Mouse (Mus musculus) MN1 (cell line): ENCODE data around the gene Hadha.
A peak's percentile ranks its signal among the peaks of the same experiment; 100 is the strongest.

Source experiments
- DNase-seq: peaks from one replicate; pipeline ENCODE4 v3.0.0-alpha.2; 2016; ENCODE audit warnings: low spot score

Gene Hadha

DNA sequence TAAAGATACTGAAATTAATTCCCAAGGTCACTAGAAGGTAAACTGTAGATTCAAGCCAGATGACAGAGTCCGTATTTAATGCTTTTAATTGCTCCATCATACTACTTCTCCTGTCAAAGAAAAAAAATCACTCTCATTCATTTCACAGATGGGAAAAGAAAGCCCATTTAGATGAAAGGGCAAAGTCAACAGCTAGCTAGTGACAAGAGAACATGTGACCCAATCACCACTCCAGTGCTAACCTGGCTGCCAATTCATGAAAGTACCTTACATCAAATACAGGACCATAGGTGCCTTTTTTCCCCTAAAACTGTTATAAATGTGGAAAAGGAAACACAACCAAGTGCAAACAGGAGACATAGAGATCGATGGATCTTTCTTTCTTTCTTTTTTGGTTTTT, 1.7 kb downstream of the Hadha start:
- DNase-seq: no peak

DNA sequence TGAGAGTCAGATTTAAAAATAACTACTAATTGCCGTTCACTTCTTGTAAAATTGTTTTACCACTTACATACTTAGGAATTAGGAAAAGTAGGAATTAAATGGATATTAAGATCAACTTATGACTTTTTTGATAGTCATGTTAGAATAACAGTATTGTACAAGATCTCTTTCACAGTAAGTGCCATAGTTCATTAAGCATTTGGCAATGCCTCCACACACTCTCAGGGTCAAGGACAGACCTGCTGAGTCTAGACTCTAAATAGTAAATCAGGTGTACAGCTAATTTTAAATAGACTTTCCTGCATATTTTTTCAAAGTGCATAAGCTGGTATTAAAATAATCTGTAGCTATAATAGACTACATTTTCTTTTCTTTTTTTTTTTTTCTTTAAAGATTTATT, 2.5 kb downstream of the Hadha start:
- no peak for DNase-seq

- no peak for DNase-seq
Observed at GRCm38 (mm10) chr5:30152007-30152406, 3.0 kb downstream of the Hadha start.

DNA sequence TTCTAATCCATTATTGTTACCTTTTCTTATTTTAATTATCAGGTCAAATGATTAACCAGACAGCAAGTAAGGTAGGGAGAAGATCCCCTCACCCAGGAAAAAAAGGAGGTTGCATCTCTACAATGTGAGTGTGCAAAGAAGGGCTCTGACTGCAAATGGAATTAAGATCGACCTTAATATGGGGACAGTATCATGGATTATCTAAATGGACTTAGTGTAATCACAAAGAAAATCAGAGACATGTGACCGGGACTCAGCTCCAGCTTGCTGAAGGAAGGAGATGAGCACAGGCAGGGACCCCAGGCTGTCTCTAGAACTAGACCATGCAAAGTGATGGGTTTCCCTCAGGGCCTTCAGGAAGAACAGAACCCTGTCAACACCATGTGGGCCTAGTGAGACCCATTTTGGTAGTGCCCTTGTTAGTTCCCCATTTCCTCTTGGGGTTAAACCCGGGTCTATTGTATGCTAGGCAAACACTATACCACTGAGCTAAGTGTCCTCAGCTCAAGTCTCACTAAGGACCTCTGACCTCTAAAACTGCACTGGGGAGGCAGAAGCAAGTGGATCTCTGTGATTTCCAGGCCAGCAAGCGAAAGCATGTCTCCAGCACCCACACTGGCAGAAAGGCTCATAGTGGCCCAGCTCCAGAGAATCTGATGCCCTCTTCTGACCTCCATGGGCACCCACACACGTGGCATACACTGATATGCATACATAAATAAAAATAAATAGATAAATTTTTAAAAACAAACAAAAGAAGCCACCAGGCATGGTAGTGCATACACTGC, 6.6 kb downstream of the Hadha start:
- DNase-seq: no peak

- no peak for DNase-seq
Observed at GRCm38 (mm10) chr5:30146526-30146925, 8.4 kb downstream of the Hadha start.

DNA sequence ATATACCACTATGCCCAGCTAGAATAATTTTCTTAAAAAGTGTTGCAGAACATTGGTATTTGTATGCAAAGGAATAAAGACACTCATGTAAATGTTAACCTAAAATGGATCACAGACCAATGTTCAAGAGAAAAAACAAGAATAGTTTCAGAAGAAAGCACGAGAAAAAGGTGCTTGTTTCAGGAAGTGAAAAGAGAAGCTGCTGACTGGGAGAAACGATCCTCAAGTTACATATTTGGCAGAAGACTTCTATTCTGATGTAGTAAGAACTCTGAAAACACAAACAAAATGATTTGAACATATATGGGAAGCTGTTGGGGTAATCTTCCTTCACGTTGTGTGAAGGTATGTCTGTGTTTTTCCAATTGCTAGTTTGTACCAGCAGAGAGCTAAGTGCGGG, 16.8 kb downstream of the Hadha start:
- DNase-seq: no peak

GRCm38 (mm10) chr5:30137271-30137670, 17.7 kb downstream of the Hadha start:
- no peak for DNase-seq

DNA sequence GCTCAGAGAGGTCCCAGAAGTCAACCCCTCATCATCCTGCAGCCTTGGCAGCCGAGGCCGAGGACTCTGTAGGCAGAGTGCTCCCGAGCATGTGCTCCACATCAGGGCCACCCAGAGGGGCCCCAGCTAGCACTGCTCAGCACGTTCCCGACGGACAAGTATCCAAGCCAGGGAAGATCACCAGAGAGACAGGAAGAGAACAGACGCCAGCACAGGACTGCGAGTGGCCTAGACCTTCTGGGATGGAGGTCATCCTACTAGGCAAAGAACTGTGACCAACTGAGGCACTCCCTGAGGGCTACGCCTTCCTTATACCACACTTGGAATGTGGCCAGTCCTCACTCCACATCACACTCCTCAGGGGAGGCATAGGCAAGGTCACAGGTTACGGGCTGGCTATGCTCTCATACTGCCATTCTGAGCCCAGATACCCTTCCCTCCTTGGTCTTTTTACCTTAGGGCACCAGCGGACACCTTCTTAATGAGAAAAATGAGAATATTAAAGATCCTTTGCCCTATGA, 19.2 kb downstream of the Hadha start:
- DNase-seq: no peak

GRCm38 (mm10) chr5:30132173-30132572, 22.8 kb downstream of the Hadha start:
- DNase-seq: no peak

DNA sequence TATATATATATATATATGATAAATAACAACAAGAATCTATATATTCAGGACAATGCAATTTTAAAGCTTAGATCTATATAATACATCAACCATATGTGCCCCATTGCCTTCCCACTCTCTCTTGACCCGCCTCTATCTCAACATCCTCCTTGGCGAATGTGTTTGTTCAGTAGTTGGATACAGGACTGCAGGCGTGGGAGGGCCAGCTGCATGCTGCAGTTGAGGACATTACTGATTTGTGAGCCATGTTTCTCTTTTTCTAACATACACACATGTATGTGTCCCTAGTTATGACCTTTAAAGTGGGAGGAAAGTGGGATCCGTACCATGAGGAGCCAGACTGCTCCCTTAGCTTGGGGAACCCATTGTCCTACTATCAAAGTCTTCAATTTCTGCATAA, 23.7 kb downstream of the Hadha start:
- no peak for DNase-seq

DNA sequence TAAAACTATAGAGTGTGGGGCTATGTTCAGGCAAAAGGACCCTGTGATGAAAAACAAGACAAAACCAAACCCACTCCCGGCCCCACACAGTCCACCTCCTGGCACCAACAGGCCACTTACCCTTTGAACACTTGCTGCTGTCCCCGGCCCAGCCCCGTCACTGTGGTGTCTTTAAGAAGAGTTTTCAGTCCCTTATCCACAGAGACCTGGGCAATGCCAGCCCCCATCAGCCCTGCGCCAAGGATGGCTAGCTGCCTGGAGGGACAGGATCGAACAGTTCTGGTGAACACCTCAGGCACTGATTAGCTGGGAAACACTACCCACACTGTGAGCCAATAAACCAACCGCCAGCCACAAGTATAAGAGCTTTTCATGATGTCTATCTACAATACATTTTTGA, 26.3 kb downstream of the Hadha start:
- no peak for DNase-seq

GRCm38 (mm10) chr5:30127921-30128597, 26.9 kb downstream of the Hadha start:
- no peak for DNase-seq

DNA sequence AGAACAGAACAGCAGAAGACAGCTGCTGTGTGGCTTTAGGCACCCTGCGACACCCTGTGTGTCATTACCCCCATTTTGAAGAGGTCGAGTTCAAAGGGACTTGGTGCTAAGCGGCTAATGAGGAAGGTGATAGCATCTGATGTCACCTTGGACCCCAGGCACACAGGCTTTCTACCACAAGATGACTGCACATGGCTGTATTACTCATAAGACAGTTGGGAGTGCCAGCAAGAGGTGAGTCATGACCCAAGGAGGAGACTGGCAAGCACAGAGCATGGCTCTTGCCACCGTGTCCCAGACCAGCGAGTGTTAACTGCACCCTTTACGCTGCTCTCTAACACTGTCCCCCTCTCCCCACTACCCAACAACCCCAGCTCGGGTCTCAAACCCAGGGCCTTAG, 28.2 kb downstream of the Hadha start:
- peak; percentile 71 for DNase-seq

GRCm38 (mm10) chr5:30125587-30125986, 29.4 kb downstream of the Hadha start:
- peak; percentile 38 for DNase-seq

GRCm38 (mm10) chr5:30122481-30122880, 32.5 kb downstream of the Hadha start:
- no peak for DNase-seq

- no peak for DNase-seq
Observed at GRCm38 (mm10) chr5:30120106-30120505, 34.9 kb downstream of the Hadha start.

DNA sequence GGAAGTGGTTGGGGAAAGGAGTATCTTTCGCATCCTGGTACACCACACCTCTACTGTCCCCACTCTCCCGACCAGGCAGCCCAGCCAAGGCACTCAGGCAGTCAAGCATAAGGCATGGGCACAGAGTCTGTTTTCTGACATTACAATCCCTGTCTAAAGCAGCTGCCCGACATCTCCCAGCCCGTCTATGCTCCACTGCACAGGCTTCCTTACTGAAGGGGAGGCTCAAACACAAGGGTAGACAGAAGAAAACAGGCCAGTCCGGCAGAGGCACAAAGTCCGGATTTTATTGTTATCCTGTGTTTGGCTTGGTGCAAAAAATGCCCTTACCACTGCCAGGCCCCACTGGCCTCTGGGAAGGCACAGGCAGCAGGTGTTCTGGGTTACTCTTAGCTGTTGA, 35.8 kb downstream of the Hadha start:
- no peak for DNase-seq

DNA sequence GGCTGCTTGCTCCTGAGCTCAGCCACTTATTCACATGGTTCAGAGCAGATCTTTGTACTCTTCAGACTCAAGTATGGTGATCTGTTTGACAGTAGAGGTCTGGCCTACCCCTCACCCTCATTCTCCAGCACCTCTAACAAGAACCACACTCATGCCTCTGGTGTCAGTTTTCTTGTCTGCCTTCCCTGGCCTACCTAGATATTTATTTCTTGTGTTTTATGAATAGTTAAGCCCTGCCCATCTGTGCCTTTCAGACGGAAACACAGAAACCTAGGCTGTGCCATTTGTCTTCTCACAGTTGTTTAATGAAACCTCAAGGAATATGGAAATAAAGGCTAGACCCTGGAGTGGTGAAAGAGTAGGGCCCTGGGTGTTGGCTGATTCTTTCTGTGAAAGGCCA, 36.9 kb downstream of the Hadha start:
- no peak for DNase-seq

GRCm38 (mm10) chr5:30115718-30116117, 39.2 kb downstream of the Hadha start:
- no peak for DNase-seq

- no peak for DNase-seq
Observed at GRCm38 (mm10) chr5:30114761-30115140, 40.2 kb downstream of the Hadha start.

GRCm38 (mm10) chr5:30113881-30114760, 40.8 kb downstream of the Hadha start:
- DNase-seq: no peak

DNA sequence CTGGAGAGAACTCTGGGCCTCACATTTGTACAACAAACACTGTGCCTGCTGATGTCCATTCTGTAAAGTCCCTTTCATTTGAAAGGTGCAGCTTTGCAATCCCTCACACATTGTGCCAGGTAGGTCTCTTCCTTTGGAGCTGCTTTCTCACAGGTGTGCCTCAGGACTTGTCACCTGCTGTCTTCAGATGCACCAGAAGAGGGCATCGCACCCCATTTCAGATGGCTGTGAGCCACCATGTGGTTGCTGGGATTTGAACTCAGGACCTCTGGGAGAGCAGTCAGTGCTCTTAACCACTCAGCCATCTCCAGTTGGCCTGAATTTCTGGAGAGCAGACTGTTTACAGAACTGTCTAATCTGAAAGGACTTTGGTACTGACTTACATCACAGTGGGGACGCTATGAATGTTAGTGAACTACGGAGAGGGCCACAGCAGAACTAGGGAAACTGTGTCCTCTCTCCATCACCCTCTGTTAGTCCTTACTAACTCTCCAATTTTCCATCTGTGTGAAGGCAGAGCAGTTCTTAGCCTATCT, 42.4 kb downstream of the Hadha start:
- no peak for DNase-seq
